Mouse (Mus musculus): ENCODE data around the gene Susd1.

GRCm38 (mm10) chr4:59295127-59295526 lies 143.3 kb downstream of the Susd1 start:
- TF ChIP-seq POLR2A (IDR thresholded peaks at IDR 0.05; ENCODE audit: borderline replicate concordance, control insufficient read depth, low read depth, low read length) (no peak), CTCF (IDR thresholded peaks at IDR 0.05; ENCODE audit: control insufficient read depth, insufficient read depth, low read length) (no peak)
